Mouse (Mus musculus): ENCODE data around the gene Cnst.

GRCm38 (mm10) chr1:179650284-179650683 is 104.1 kb downstream of the Cnst start:
- TF ChIP-seq POLR2A (IDR thresholded peaks at IDR 0.05; ENCODE audit: control insufficient read depth, low read depth, low read length) (no peak), CTCF (IDR thresholded peaks at IDR 0.05; ENCODE audit: control insufficient read depth, insufficient read depth, insufficient replicate concordance, low read depth, low read length) (no peak)

Data from testis, adult 2 months (tissue).